Mouse (Mus musculus) heart, postnatal 25 days (tissue): ENCODE data around the gene Snph. TPM values are rescaled to one million over a fixed set of nuclear protein-coding genes. Genes with fewer than 3 reads are reported as not detected.
A peak's percentile ranks its signal among the peaks of the same experiment; 100 is the strongest.
"Not testable (repeated sequence)": the region's sequence is repeated elsewhere in the genome, so short reads cannot be mapped to it uniquely, and the experiment has no call there.

Source experiments
- DNase-seq: peaks from one replicate; pipeline ENCODE4 v3.0.0; 2022; ENCODE audit warnings: low spot score
- intact Hi-C: fragments of 180-260 bp; cut with DNase I; formaldehyde crosslinking; loops from one replicate; pipeline ENCODE4 v1.15.1; 2025
- total RNA-seq, 2 experiments: library from RNA; stranded (reverse); gene quantifications; 2 replicates each; pipeline ENCODE4 v1.2.3; 2021

Gene Snph
- 1 to 10 TPM; 5.3 TPM for total RNA-seq

DNA sequence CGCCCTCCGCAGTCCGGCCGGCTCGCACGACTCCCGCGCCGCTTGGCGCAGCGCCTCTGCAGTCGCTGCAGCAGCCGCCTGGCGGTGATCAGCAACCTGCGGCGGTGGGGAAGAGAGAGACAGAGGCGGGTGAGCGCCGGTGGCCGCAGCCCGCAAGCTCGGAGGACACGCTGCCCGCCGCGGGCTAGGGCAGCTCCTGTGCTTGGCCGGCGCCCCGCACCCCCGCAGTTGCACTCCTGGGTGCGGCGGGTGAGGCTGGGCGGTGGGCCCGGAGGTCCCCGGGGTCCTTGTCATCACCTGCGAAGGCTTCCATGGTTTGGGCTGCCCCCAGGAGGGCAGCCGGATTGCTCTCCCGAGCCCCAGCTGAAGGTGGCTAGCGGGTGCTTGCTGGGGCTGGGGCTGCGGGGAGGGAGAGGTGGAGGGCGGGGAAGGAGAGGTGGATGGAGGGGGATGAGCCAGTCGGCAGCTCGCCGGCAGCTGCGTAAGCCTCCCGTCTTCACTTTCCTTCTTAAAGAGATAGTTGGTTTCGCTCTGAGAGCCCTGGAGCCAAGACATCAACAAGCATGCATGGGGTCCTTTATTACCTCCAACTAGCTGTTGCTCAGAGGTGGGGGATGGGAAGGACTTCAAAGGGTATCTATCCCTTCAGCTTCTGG is at the start of gene Snph:
Gene Snph, minus strand, starts transcription at position 435 of the 656 bp plus-strand sequence.
- intact Hi-C loops, result loop anchor here (5.0 kb wide), 1 partner anchor 140 kb away; the partner anchor contains the start of gene Nsfl1c
- DNase-seq, result peak; percentile 22

- intact Hi-C loops, result loop anchor here (5.0 kb wide), 1 partner anchor 184 kb away; the partner anchor contains the start of gene Nsfl1c
- no peak for DNase-seq
Measured at GRCm38 (mm10) chr2:151676234-151676633, 43.8 kb upstream of the Snph start.

GRCm38 (mm10) chr2:151670968-151671329 is 38.6 kb upstream of the Snph start:
- intact Hi-C loops, result no loop called here

DNA sequence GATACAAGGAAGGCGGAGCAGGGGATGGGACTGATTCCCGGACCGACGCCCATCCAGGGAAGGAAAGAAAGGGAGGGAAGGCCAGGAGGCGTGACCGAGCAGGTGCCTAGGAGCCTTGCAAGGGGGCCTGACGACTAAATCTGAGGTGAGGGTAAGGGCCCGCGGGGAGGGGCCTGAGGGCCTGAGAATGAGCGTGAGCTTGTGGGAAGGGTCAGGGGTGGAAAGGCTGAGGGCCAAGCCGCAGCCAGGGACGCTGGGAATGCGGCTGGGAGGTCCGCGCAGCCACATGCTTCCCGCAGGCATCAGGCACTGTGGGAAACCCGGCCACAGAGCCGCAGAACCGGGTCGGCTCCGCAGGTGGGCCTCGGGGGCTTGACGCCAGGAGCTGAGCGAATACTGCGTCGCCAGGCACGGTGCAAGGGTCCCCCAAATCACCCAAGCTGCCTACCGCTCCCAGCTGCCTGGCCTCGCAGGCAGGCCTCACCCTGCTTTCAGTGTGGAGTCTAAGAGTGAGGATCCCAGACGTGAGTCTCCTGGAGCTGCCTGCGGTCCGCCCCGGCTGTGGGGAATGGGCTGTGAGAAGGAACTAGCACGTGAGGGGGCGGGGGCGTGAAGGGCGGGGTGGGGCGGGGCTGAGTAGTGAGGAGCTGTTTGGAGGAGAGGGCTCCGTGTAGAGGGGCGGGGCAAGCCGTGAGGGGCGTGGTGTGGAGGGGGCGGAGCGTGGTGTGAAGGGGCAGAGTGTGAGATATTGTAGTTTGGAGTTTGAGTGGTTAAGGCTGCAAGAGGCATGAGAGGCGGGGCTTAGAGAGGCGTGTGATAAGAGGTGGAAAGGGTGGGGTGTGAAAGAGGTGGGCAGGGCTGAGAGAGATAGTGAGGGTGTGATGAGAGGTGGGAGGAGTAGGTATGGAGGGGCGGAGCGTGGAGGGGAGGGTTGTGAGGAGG is 37.9 kb upstream of the Snph start:
- intact Hi-C loops, result no loop called here
- no peak for DNase-seq

More at GRCm38 (mm10) chr2:151670968-151671329, 38.6 kb upstream of the Snph start:
- DNase-seq, result no peak

DNA sequence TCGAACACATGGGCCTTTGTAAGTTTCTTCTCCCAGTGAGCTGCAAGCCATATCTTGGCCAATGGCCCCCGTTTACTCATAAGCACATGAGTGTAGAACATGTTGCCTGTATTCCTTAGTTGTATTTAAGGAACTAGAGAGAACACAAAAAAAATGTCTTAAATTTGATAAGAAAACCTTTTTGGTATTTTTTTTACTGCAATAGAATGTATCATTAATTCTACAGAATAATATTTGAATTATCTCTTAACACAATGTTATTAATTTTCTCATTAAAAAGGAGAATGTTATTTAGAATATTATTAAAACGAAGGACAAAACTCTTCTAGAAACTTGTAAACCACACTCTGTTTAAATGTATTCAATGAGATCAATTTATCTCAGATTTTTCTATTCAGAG is 36.0 kb upstream of the Snph start, which contains the start of gene Rad21l:
Gene Rad21l, minus strand, starts transcription at position 101 of the 400 bp plus-strand sequence.
- no peak for DNase-seq
- intact Hi-C loops, result no loop called here

- intact Hi-C loops, result no loop called here
- DNase-seq, result no peak
Measured at GRCm38 (mm10) chr2:151652053-151652452, 19.7 kb upstream of the Snph start.

DNA sequence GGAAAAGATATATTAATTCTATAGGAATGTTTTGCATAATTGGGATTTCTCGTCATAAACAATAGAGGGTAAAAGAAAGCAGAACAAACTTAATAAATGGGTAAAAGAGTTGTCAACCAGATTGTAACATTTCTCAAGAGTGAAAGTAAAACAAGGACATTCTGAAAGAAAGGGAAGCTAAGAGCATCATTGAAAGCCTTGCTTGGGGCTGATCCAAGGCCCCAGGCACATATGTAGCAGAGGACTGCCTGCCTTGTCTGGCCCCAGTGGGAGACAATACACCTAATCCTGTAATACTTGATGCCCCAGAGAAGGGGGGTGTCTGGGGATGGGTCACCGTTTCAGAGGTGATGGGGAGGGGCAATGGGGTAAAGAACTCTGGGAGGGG is 3.6 kb upstream of the Snph start:
- intact Hi-C loops, result no loop called here
- DNase-seq, result no peak

GRCm38 (mm10) chr2:151635362-151636014 is 3.1 kb upstream of the Snph start:
- intact Hi-C loops, result no loop called here
- no peak for DNase-seq

DNA sequence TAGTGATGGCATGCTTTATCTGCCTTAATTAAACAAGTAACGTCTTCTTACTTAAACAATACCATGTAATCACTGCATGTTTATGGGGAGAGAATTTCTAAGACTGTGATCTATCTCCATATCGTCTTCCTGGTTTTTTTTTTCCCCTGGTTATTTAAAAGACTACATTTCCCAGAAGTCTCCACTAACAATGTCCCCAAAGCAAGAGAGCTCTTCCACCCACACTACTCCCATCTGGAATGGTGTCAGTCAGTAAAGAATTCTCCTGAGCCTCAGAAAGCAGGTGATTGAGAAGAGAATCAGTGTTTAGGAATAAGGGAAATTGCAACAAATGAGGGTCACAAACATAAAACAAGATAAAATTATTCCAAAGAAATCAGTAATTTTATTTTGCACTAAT is 2.5 kb upstream of the Snph start:
- intact Hi-C loops, result loop anchor here (5.0 kb wide), 1 partner anchor 143 kb away; the partner anchor contains the start of gene Nsfl1c
- no peak for DNase-seq

GRCm38 (mm10) chr2:151632982-151633381 is 589 bp upstream of the Snph start:
- no peak for DNase-seq
- intact Hi-C loops, result loop anchor here (5.0 kb wide), 1 partner anchor 141 kb away; the partner anchor contains the start of gene Nsfl1c

DNA sequence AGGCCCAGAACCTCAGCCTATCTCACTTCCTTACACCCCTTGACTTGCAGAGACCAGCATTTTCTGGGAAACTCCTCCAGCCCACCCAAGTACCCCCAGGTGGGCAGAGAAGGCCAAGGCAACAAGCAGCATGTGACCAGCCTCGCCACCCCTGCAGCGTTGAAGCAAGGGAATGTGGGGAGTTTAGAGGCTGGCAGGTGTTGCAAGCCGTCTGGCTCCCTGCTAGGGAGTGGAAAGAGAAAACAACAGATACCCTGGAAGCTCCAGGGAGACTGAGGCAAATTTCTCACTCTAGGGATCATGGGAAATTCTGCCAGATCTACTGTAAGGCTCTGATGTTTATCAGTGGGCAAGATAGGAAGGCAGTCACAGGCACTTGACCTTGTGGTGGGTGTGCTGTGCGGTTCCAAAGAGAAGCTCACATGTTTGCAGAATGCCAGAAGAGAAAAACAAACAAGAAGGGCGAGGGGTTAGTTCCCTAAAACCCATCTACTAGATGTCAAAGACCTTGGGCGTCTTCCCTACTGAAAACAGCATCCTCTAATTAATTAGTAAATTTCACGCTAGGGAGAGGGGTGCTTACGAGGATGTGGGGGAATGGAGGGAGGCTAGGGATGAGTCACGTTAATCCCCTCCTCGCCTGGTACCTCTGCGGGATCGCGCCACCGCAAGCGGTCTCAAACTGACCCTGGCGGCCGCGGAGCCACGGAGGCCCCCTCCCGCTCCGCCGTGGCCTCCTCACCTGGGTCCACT is 811 bp downstream of the Snph start:
- intact Hi-C loops, result loop anchor here (5.0 kb wide), 1 partner anchor 139 kb away; the partner anchor contains the start of gene Nsfl1c
- no peak for DNase-seq

GRCm38 (mm10) chr2:151629310-151629709 is 3.1 kb downstream of the Snph start:
- intact Hi-C loops, result no loop called here
- no peak for DNase-seq

DNA sequence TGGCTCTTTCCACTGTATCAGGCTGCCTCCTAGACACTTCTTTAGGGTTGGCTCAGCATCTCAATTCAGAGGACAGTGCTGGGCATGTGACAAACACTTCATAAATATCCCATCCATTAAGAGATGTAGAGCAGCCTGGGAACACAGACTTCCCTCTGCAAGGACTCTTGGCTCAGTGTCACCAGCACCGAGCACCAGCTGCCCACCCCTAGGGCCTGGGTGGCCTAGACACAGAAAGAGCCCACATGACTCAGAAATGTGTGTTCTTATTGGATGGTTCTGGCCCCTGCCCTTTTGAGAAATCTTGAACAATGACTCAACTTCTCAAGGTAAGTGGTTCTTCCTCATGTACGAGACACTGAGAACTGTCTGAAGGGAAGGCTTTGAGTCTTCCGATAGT is 4.4 kb downstream of the Snph start:
- no peak for DNase-seq
- intact Hi-C loops, result no loop called here

- intact Hi-C loops, result no loop called here
- DNase-seq, result no peak
Measured at GRCm38 (mm10) chr2:151626296-151626695, 6.1 kb downstream of the Snph start.

- no peak for DNase-seq
- intact Hi-C loops, result no loop called here
Measured at GRCm38 (mm10) chr2:151623776-151624175, 8.6 kb downstream of the Snph start.

GRCm38 (mm10) chr2:151616551-151617329 is 15.7 kb downstream of the Snph start:
- intact Hi-C loops, result no loop called here
- DNase-seq, result no peak

GRCm38 (mm10) chr2:151615779-151616178 is 16.6 kb downstream of the Snph start:
- intact Hi-C loops, result not testable (repeated sequence)

GRCm38 (mm10) chr2:151609974-151610373 is 22.4 kb downstream of the Snph start:
- DNase-seq, result no peak
- intact Hi-C loops, result no loop called here

More at GRCm38 (mm10) chr2:151615779-151616178, 16.6 kb downstream of the Snph start:
- DNase-seq, result not testable (repeated sequence)

- intact Hi-C loops, result no loop called here
- DNase-seq, result no peak
Measured at GRCm38 (mm10) chr2:151608435-151608834, 24.0 kb downstream of the Snph start.
